Mouse (Mus musculus) olfactory bulb, adult 2 months (tissue): ENCODE measurements around the gene Apol7e.
A peak's percentile ranks its signal among the peaks of the same experiment; 100 is the strongest.

ENCODE experiments used
- CTCF ChIP-seq: fragments of 200-500 bp; IDR thresholded peaks from 2 replicates; pipeline ENCODE4 v1.5.1; 2012; ENCODE audit warnings: low read depth, mild to moderate bottlenecking, low read length, moderate library complexity; ENCODE audit not compliant: insufficient read depth
- POLR2A ChIP-seq: fragments of 200-500 bp; IDR thresholded peaks from 2 replicates; pipeline ENCODE4 v1.6.1; 2012; ENCODE audit warnings: mild to moderate bottlenecking, low read depth, low read length, moderate library complexity; ENCODE audit not compliant: insufficient read depth

DNA sequence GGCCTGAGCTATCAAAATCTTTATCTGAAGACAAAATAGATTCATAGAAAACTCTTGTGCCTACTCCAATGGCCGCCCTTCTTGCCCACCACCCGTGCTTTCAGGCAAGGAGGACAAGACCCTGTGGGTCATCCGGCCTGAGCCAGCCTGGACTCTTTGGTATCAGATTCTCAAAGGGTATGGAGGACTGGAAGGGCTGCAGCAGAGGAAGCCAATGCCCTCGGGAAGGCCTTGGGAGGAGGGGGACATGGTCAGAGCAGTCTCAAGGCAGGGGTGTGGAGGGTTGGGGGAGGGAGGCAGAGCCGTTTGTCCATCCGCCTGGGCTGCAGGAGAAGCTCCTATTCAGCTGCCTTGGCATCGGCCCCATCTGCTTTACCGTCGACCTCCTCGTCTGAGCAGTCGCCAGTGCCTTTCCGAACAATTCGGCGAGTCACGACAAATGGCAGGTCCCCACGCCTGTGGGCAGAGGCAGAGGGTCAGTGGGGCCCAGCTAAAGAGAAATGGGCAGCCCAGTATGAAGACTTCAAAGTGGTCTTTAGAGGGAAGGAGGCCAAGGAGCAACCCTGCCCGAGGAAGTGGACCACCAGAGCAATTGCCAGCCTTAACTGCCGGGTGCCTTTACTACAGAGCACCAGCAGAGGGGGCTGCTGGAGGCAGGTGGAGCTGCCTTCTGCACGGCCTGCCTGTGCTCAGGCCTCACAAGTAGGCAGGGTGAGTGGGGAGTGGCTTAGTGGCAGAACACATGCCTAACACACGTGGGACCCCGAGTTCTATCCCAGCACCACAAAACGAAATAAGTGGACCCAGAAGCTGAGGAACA, 63.1 kb downstream of the Apol7e start:
- TF ChIP-seq POLR2A (no peak), CTCF (peak; percentile 66)
